Mouse (Mus musculus) bone marrow, adult 2 months (tissue): ENCODE data around the gene Nup210l.

ENCODE experiments used
- CTCF ChIP-seq: fragments of 200-500 bp; IDR thresholded peaks from 2 replicates; pipeline ENCODE4 v1.5.1; 2011; ENCODE audit warnings: low read length, control low read depth; ENCODE audit not compliant: control insufficient read depth, insufficient read depth
- POLR2A ChIP-seq: fragments of 200-500 bp; IDR thresholded peaks from 2 replicates; pipeline ENCODE4 v1.6.1; 2011; ENCODE audit warnings: low read depth, mild to moderate bottlenecking, control low read depth, low read length, borderline replicate concordance; ENCODE audit not compliant: control insufficient read depth

- TF ChIP-seq POLR2A (no peak), CTCF (no peak)
Observed at GRCm38 (mm10) chr3:90069688-90070087, 34.2 kb upstream of the Nup210l start.
